Mouse (Mus musculus) stomach, postnatal 0 days (tissue): Measurements from ENCODE around the gene Fyb. TPM values are rescaled to one million over a fixed set of nuclear protein-coding genes. Genes with fewer than 3 reads are reported as not detected.

Experiments used
- ATAC-seq: fragments of 200-750 bp; cut with Nextera tagmentation; 2 replicates; pipeline ENCODE4 v1.8.0; 2017; ENCODE audit not compliant: low FRiP score, low TSS enrichment
- DNase-seq: peaks from one replicate; pipeline ENCODE4 v3.0.0-alpha.2; 2016; ENCODE audit warnings: low spot score
- H3K27ac ChIP-seq: fragments of 300-500 bp; sonication (generic); replicated peaks from 2 replicates; pipeline ENCODE4 v1.5.1; 2014; ENCODE audit warnings: mild to moderate bottlenecking, control low read depth
- H3K27me3 ChIP-seq: fragments of 300-500 bp; sonication (generic); 2 replicates; pipeline ENCODE4 v1.6.1; 2014; ENCODE audit warnings: low read length; ENCODE audit not compliant: control insufficient read depth, insufficient read depth
- H3K36me3 ChIP-seq: fragments of 300-500 bp; sonication (generic); 2 replicates; pipeline ENCODE4 v1.6.1; 2014; ENCODE audit warnings: low read length, mixed read lengths; ENCODE audit not compliant: control insufficient read depth, insufficient read depth
- H3K4me1 ChIP-seq: fragments of 300-500 bp; sonication (generic); replicated peaks from 2 replicates; pipeline ENCODE4 v1.6.1; 2014; ENCODE audit warnings: antibody characterized with exemption; ENCODE audit not compliant: control insufficient read depth, insufficient read depth
- H3K4me2 ChIP-seq: fragments of 300-500 bp; sonication (generic); replicated peaks from 2 replicates; pipeline ENCODE4 v1.6.1; 2014; ENCODE audit warnings: low read depth, mild to moderate bottlenecking, control low read depth, moderate library complexity
- H3K4me3 ChIP-seq: fragments of 300-500 bp; sonication (generic); 2 replicates; pipeline ENCODE4 v1.5.1; 2014; ENCODE audit warnings: low read depth, low read length, control low read depth
- H3K9ac ChIP-seq: fragments of 300-500 bp; sonication (generic); 2 replicates; pipeline ENCODE4 v1.6.1; 2014; ENCODE audit warnings: mild to moderate bottlenecking, low read length, control low read depth, mixed read lengths
- H3K9me3 ChIP-seq: fragments of 300-500 bp; sonication (generic); 2 replicates; pipeline ENCODE4 v1.6.1; 2016; ENCODE audit warnings: low read length; ENCODE audit not compliant: control insufficient read depth
- CTCF ChIP-seq: IDR thresholded peaks from 2 replicates; pipeline ENCODE4 v1.5.1; 2016; ENCODE audit warnings: antibody characterized with exemption, low read depth, mild to moderate bottlenecking, moderate library complexity
- EP300 ChIP-seq: optimal IDR thresholded peaks from 2 replicates; pipeline ENCODE3; 2016; ENCODE audit warnings: antibody characterized with exemption
- WGBS: fragments of 180-500 bp; shearing (Covaris S2); extraction: QIAGEN DNeasy Blood & Tissue Kit; methylation state at CpG from one replicate; pipeline ENCODE4 v1.1.7; 2014; 5-methylcytosine and 5-hydroxymethylcytosine counted together
- polyA plus RNA-seq: library from polyadenylated mRNA; unstranded; fragments of >200 nt; fragmentation: Nextera tagmentation; extraction: Ambion mirVana; gene quantifications from 2 replicates; pipeline ENCODE4 v1.2.1, GENCODE M21; 2015

The Fyb gene
- polyA plus RNA-seq, 1 experiment from 2014 or later = 5.5 TPM

- DNase-seq = peak; percentile 24
- Histone ChIP-seq H3K27ac (no peak overlapping the region), H3K4me2 (peak overlapping the region; percentile 40; the same call in 1 of the 2 replicates), H3K27me3 (no peaks in the 10 kb centered on the region), H3K4me3 (0 out of 2 replicates have a peak overlapping the region, but pooled peaks have one; percentile 2), H3K9me3 (no peaks in the 10 kb centered on the region), H3K36me3 (no peaks in the 10 kb centered on the region), H3K4me1 (no peaks in the 10 kb centered on the region), H3K9ac (no peak overlapping the region)
- 15% methylated on average over 11 of the region's 11 CpGs for WGBS
- ATAC-seq = peak; percentile 76; the same call in 1 of the 2 replicates
- TF ChIP-seq CTCF (no peak), EP300 (no peak)
These were observed 42.3 kb downstream of the Fyb start for GRCm38 (mm10) chr15:6564977-6565421.

GRCm38 (mm10) chr15:6565873-6566272 is 43.2 kb downstream of the Fyb start:
- ATAC-seq = no peak
- Histone ChIP-seq H3K36me3 (no peaks in the 10 kb centered on the region), H3K27me3 (no peaks in the 10 kb centered on the region), H3K4me3 (no peak overlapping the region), H3K4me1 (no peaks in the 10 kb centered on the region), H3K9me3 (no peaks in the 10 kb centered on the region), H3K27ac (no peak overlapping the region), H3K9ac (no peak overlapping the region), H3K4me2 (no peak overlapping the region)
- no peak for DNase-seq
- WGBS = 98% methylated on average over 4 of the region's 4 CpGs
- TF ChIP-seq EP300 (no peak), CTCF (0 out of 2 replicates have a peak, but pooled peaks have one; percentile 29)

DNA sequence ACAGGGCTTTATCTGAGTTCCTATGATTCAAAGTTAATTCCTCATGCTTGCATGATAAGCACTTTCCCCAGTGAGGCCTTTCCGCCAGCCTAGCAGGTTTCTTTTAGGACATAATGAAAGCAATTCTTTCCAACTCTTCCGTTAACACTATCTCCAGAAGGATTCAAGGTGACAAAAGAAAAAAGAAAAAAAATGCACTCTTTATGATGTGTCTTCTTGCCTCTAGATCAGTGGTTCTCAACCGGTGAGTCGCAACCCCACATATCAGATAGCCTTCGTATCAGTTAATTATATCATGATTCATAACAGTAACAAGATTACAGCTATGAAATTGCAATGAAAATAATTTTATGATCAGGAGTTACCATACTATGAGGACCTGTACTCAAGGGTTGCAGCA is 45.3 kb downstream of the Fyb start:
- H3K4me2 ChIP-seq = no peak overlapping the region
- TF ChIP-seq EP300 = no peak
- no peak for TF ChIP-seq CTCF
- no peaks in the 10 kb centered on the region for H3K9me3 ChIP-seq
- ATAC-seq (no peak), DNase-seq (no peak)
- no peak overlapping the region for H3K27ac ChIP-seq
- H3K27me3 ChIP-seq = no peaks in the 10 kb centered on the region
- 81% methylated on average over 5 of the region's 5 CpGs for WGBS
- no peaks in the 10 kb centered on the region for H3K36me3 ChIP-seq
- H3K4me3 ChIP-seq = no peak overlapping the region
- H3K9ac ChIP-seq = no peak overlapping the region
- H3K4me1 ChIP-seq = no peaks in the 10 kb centered on the region

GRCm38 (mm10) chr15:6568605-6569004 is 46.0 kb downstream of the Fyb start:
- H3K9me3 ChIP-seq = no peaks in the 10 kb centered on the region
- no peaks in the 10 kb centered on the region for H3K4me1 ChIP-seq
- no peak overlapping the region for H3K27ac ChIP-seq
- H3K4me3 ChIP-seq = no peak overlapping the region
- H3K4me2 ChIP-seq = no peak overlapping the region
- no peaks in the 10 kb centered on the region for H3K27me3 ChIP-seq
- TF ChIP-seq CTCF = no peak
- TF ChIP-seq EP300 = no peak
- WGBS = 79% methylated on average over 3 of the region's 3 CpGs
- ATAC-seq (no peak), DNase-seq (no peak)
- H3K36me3 ChIP-seq = no peaks in the 10 kb centered on the region
- H3K9ac ChIP-seq = no peak overlapping the region

DNA sequence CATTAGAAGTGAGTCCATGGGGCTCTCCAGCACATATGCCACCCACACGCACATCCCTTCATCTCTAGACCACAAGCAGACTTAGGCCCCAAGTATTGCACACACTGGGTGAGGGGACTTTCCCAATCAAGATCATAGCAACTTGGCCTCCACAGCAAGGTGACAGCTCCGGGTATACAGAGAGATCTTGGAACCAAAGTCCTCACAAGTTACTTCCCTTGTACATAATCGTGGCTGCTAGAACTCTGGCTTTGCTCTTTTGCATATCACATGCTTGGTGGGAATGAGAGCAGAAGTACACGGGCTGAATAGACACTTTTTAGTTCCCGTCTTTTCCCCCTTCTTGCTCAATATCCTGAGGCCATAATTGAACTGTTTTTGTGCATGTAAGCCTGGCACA is 46.4 kb downstream of the Fyb start:
- Histone ChIP-seq H3K36me3 (no peaks in the 10 kb centered on the region), H3K27me3 (no peaks in the 10 kb centered on the region), H3K9me3 (no peaks in the 10 kb centered on the region), H3K9ac (no peak overlapping the region), H3K27ac (no peak overlapping the region), H3K4me3 (no peak overlapping the region), H3K4me2 (no peak overlapping the region), H3K4me1 (no peaks in the 10 kb centered on the region)
- ATAC-seq (no peak), DNase-seq (no peak)
- WGBS = 54% methylated on average over 5 of the region's 5 CpGs
- TF ChIP-seq EP300 = no peak
- no peak for TF ChIP-seq CTCF

DNA sequence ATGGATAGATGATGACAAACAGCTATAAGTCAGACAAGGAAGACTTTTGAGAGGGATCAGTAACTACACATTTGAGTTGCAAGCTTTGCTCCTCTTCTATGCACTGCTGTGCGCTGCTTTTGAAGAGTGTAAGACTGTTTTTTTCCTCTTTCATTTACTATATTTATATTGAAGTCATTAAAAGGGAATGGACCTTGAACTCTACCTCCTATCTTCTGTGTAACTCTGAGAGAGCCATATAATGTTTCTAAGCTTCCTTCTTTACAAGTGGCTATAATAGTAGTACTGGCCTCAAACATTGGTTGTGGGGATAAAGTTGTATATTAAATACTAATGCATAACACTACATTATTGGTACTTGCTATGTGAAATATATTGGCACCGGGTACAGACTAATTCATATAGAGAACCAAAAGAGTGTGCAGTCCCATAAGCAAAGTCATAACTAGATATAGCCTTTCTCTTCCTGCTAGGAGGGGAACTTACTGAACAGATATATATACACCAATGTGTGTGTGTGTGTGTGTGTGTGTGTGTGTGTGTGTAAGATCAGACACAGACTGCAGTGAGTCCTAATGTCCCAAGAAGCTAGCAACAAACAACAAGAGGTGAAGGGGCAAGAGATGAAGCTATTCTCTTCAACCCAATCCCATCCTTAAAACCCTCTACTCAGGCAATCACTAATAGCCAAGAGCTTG is 47.7 kb downstream of the Fyb start:
- no peak overlapping the region for H3K4me2 ChIP-seq
- TF ChIP-seq CTCF (no peak), EP300 (no peak)
- no peak for DNase-seq
- ATAC-seq = no peak
- H3K9me3 ChIP-seq = no peaks in the 10 kb centered on the region
- no peaks in the 10 kb centered on the region for H3K27me3 ChIP-seq
- no peak overlapping the region for H3K4me3 ChIP-seq
- H3K9ac ChIP-seq = no peak overlapping the region
- no peaks in the 10 kb centered on the region for H3K36me3 ChIP-seq
- H3K4me1 ChIP-seq = no peaks in the 10 kb centered on the region
- no peak overlapping the region for H3K27ac ChIP-seq
- 94% methylated on average over 2 of the region's 2 CpGs for WGBS
